Mouse (Mus musculus) liver, embryonic 14.5 days (tissue): ENCODE data around the gene Kcna10. TPM values are rescaled to one million over a fixed set of nuclear protein-coding genes. Genes with fewer than 3 reads are reported as not detected.

Source experiments
- ATAC-seq: fragments of 200-750 bp; cut with Nextera tagmentation; 2 replicates; pipeline ENCODE4 v1.8.0; 2017; ENCODE audit warnings: moderate number of reproducible peaks, mild to moderate bottlenecking, moderate library complexity; ENCODE audit not compliant: insufficient read depth
- DNase-seq, 3 experiments: peaks; one replicate each; pipeline ENCODE4 v3.0.0-alpha.2; 2012 to 2013; ENCODE audit warnings: low read depth in 3 of 3, low spot score in 3 of 3
- H3K27ac ChIP-seq: fragments of 300-500 bp; sonication (generic); 2 replicates; pipeline ENCODE4 v1.5.1; 2014; ENCODE audit warnings: moderate library complexity, mild to moderate bottlenecking, control low read depth, inconsistent platforms
- H3K27me3 ChIP-seq: fragments of 300-500 bp; sonication (generic); 2 replicates; pipeline ENCODE4 v1.6.1; 2014; ENCODE audit warnings: mild to moderate bottlenecking, low read length, moderate library complexity; ENCODE audit not compliant: control insufficient read depth, insufficient read depth
- H3K36me3 ChIP-seq: fragments of 300-500 bp; sonication (generic); replicated peaks from 2 replicates; pipeline ENCODE4 v1.6.1; 2014; ENCODE audit warnings: low read depth; ENCODE audit not compliant: control insufficient read depth, insufficient read depth
- H3K4me1 ChIP-seq, 2 experiments: fragments of 200-500 bp in 1 of 2; fragments of 300-500 bp in 1 of 2; sonication (generic) in 1 of 2; replicated peaks; 2 replicates each; pipeline ENCODE4 v1.6.1; 2012 to 2014; ENCODE audit warnings: antibody characterized with exemption in 1 of 2, inconsistent platforms in 1 of 2, low read length in 1 of 2; ENCODE audit not compliant: control insufficient read depth in 2 of 2, insufficient read depth in 2 of 2
- H3K4me2 ChIP-seq: fragments of 300-500 bp; sonication (generic); 2 replicates; pipeline ENCODE4 v1.6.1; 2014; ENCODE audit warnings: low read depth, mild to moderate bottlenecking, control low read depth, moderate library complexity
- H3K4me3 ChIP-seq, 2 experiments: fragments of 200-500 bp in 1 of 2; fragments of 300-500 bp in 1 of 2; sonication (generic) in 1 of 2; 2 replicates each; pipeline ENCODE4 v1.5.1; 2012 to 2014; ENCODE audit warnings: low read depth in 2 of 2, low read length in 2 of 2, mild to moderate bottlenecking in 2 of 2, control low read depth in 1 of 2, inconsistent platforms in 1 of 2, moderate library complexity in 1 of 2; ENCODE audit not compliant: insufficient read depth in 1 of 2
- H3K9ac ChIP-seq: fragments of 300-500 bp; sonication (generic); replicated peaks from 2 replicates; pipeline ENCODE4 v1.6.1; 2014; ENCODE audit warnings: mild to moderate bottlenecking, control low read depth, moderate library complexity
- H3K9me3 ChIP-seq: fragments of 300-500 bp; sonication (generic); 2 replicates; pipeline ENCODE4 v1.6.1; 2016; ENCODE audit warnings: low read length, mixed read lengths; ENCODE audit not compliant: control insufficient read depth
- CTCF ChIP-seq: IDR thresholded peaks from 2 replicates; pipeline ENCODE4 v1.5.1; 2016; ENCODE audit warnings: antibody characterized with exemption, low read depth, control low read depth
- EP300 ChIP-seq: IDR thresholded peaks from 2 replicates; pipeline ENCODE4 v1.6.1; 2016; ENCODE audit warnings: antibody characterized with exemption, low read depth
- WGBS: fragments of 180-500 bp; shearing (Covaris S2); extraction: QIAGEN DNeasy Blood & Tissue Kit; methylation state at CpG from one replicate; pipeline ENCODE4 v1.1.7; 2014; ENCODE audit not compliant: insufficient replicate concordance; 5-methylcytosine and 5-hydroxymethylcytosine counted together
- polyA plus RNA-seq, 2 experiments: library from polyadenylated mRNA; depleted of rRNA in 1 of 2; stranded (reverse) in 1 of 2; unstranded in 1 of 2; fragments of >200 nt; fragmentation: Nextera tagmentation in 1 of 2; extraction: Ambion mirVana in 1 of 2; gene quantifications; 2 replicates each; pipeline versions ENCODE4 v1.2.1 to v1.2.3; 2012 to 2014

The Kcna10 gene
- polyA plus RNA-seq, 2 experiments = not detected

DNA sequence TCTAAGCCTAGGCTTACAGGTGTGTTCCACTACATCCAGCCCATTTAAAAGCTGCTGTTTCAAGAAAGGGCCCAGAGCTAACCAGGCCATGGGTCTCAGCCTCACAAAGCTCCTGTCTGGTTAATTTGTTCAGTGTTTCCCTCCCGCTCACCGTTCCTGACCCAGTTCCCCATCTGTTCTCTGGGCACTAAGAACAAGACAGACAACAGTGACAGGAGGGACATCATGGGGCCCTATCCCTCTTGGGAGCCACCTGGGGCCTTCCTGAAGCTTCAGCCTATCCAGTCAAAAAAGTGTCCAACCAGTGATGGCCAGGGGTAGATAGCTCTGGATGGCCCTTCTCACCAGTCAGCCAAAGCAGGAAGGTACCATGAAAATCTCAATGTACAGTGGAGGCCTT lies 20.1 kb upstream of the Kcna10 start:
- WGBS = 72% methylated on average over 2 of the region's 2 CpGs
- TF ChIP-seq CTCF = no peak
- TF ChIP-seq EP300 = no peak

DNA sequence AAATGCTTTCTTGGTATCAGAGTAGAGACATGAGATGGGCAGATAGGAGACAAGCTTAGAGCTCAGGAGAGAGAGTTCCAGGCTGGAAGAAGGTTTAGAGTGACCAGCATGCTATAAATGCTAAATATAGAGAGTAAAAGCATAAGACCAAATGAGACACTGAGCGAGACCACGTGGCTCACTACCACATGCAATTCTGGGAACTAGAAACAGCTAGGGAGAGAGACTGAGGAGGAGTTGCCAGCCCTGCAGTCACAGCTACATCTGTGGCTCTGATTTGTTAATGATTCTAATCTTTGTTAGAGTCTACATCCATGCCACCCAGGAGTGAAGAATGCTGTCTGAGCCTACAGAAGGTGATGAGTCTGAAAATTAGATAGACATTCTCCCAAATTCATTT lies 13.3 kb upstream of the Kcna10 start:
- H3K4me3 ChIP-seq = no peak overlapping the region
- no peak overlapping the region for H3K9ac ChIP-seq
- no peaks in the 10 kb centered on the region for H3K27me3 ChIP-seq
- ATAC-seq = no peak
- no peak for TF ChIP-seq CTCF
- TF ChIP-seq EP300 = no peak
- no peak overlapping the region for H3K27ac ChIP-seq
- H3K36me3 ChIP-seq = no peaks in the 10 kb centered on the region
- 47% methylated on average over 2 of the region's 2 CpGs for WGBS
- H3K9me3 ChIP-seq = no peaks in the 10 kb centered on the region
- DNase-seq = no peak
- no peaks in the 10 kb centered on the region for H3K4me1 ChIP-seq
- H3K4me2 ChIP-seq = no peak overlapping the region

More for the DNA sequence above, 20.1 kb upstream of the Kcna10 start:
- H3K27me3 ChIP-seq = no peaks in the 10 kb centered on the region; the same call in 1 of the 2 replicates
- ATAC-seq (no peak), DNase-seq (no peak)
- no peak overlapping the region for H3K9ac ChIP-seq
- no peaks in the 10 kb centered on the region for H3K4me1 ChIP-seq
- no peaks in the 10 kb centered on the region for H3K36me3 ChIP-seq
- H3K9me3 ChIP-seq = no peaks in the 10 kb centered on the region
- no peak overlapping the region for H3K27ac ChIP-seq
- H3K4me2 ChIP-seq = no peak overlapping the region
- no peak overlapping the region for H3K4me3 ChIP-seq

DNA sequence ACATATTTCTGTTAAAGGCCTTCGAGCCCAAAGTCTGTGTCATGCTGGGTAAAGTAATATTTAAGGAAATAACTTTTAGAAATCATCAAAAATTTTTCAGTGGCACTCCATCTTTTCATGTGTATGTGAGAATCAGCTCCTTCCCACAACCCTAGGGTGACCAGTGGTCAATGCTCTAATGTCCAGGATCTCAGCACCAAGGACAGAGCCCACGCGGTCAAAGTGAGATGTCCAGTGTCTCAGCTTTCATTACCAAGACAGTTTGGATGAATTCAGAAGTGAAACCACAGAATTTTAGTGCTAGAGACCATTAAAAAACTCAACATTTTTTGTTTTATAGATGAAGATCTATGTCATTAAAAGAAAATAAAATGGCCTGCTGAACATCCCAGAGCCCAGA lies 10.9 kb upstream of the Kcna10 start:
- H3K9me3 ChIP-seq = no peaks in the 10 kb centered on the region
- ATAC-seq = no peak
- TF ChIP-seq EP300 (no peak), CTCF (no peak)
- no peaks in the 10 kb centered on the region for H3K36me3 ChIP-seq
- H3K4me3 ChIP-seq = no peak overlapping the region
- no peaks in the 10 kb centered on the region for H3K27me3 ChIP-seq
- no peak overlapping the region for H3K4me2 ChIP-seq
- H3K4me1 ChIP-seq = no peaks in the 10 kb centered on the region
- no peak overlapping the region for H3K27ac ChIP-seq
- H3K9ac ChIP-seq = no peak overlapping the region
- no peak for DNase-seq
- 69% methylated on average over 3 of the region's 3 CpGs for WGBS

DNA sequence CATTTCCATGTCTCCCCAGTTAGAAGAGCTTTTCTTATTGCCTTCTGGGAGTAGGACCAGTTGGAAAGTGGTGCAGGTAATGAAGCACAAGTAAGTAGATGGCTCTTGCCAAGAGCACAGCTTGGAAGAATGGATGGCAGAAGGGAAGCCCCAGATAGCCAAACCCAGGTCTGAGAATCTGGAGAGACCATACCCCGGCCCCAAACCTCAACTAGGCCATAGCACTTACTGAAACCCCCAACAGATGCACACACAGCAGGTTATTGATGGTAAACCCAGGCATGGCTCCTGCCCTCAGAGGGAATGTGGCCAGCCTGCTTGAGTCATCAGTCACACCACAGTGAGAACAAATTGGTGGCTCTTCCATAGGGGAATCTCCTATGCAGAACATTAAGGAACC lies 10.3 kb upstream of the Kcna10 start:
- no peaks in the 10 kb centered on the region for H3K4me1 ChIP-seq
- H3K36me3 ChIP-seq = no peaks in the 10 kb centered on the region
- TF ChIP-seq CTCF (no peak), EP300 (no peak)
- ATAC-seq (no peak), DNase-seq (no peak)
- no peak overlapping the region for H3K4me3 ChIP-seq
- H3K27me3 ChIP-seq = no peaks in the 10 kb centered on the region
- H3K9ac ChIP-seq = no peak overlapping the region
- H3K4me2 ChIP-seq = no peak overlapping the region
- no peaks in the 10 kb centered on the region for H3K9me3 ChIP-seq
- H3K27ac ChIP-seq = no peak overlapping the region
- 68% methylated on average over 1 of the region's 1 CpGs for WGBS

DNA sequence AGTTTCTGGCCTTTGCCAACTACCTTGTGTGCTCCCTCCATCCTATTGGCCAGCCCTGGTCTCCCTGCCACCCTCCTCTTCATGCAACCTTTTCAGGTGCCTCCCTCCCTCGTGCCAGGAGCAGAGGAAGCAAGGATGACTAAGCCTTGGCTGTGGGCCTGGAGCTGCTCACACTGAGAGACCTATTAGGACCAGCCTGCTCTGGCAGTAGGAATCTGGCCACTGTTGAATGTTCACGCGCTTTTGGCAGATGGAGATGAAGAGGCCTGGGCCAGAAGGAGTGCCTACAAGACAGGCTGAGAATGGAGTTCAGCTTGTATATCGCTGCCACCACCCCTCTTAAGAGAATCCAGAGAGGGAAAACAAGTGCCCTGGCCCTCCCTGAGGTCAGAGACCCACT lies 7.4 kb upstream of the Kcna10 start:
- WGBS = 54% methylated on average over 4 of the region's 4 CpGs

More for the DNA sequence above, 7.4 kb upstream of the Kcna10 start:
- no peaks in the 10 kb centered on the region for H3K9me3 ChIP-seq
- no peak overlapping the region for H3K4me3 ChIP-seq
- H3K27me3 ChIP-seq = no peaks in the 10 kb centered on the region
- no peak overlapping the region for H3K4me2 ChIP-seq
- TF ChIP-seq CTCF (no peak), EP300 (no peak)
- no peak overlapping the region for H3K9ac ChIP-seq
- no peaks in the 10 kb centered on the region for H3K4me1 ChIP-seq
- no peak for DNase-seq
- no peak overlapping the region for H3K27ac ChIP-seq
- no peak for ATAC-seq
- no peaks in the 10 kb centered on the region for H3K36me3 ChIP-seq
